Mouse (Mus musculus) kidney, postnatal 25 days (tissue): Measurements from ENCODE around the gene Mospd3.

Experiments
- DNase-seq, 2 experiments: peaks; one replicate each; pipeline ENCODE4 v3.0.0; 2021; ENCODE audit warnings: mixed read lengths in 2 of 2

Gene Mospd3

DNA sequence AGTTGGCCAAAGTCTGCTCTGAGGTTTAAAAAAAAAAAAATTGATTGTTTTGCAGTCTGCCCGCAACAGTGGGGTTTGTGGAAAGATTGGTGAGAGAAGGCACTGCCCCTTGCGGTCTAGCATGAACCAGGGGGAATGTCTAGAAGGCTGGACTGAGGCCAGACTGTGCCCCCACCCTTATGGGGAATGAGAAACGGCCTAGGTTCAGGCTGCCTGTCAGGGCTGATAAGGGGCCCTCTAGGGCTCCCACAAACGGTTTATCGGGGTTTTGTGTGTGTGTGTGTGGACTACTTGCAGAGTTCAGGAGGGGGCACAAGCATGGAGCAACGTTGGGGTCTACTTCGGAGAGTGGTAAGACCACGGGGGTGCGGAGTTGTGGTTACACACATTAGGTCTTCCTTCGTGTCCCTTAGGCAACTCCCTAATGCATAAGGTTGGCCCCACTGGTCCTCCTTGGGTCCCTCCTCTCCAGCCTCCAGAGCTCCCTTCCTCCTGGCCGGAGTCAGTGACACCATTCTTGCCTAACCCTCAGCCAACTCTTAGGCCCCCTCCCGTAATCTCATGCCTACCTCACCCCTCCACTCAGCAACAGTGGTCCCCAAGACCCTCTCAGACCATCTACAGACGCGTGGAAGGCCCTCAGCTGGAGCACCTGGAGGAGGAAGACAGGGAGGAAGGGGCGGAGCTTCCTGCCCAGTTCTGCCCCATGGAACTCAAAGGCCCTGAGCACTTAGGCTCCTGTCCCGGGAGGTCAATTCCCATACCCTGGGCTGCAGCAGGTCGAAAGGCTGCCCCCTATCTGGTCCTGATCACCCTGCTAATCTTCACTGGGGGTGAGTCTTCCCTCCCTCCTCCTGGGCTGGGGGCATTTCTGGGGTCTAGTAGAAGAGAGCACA, 29.9 kb downstream of the Mospd3 start:
- DNase-seq, result no peak

DNA sequence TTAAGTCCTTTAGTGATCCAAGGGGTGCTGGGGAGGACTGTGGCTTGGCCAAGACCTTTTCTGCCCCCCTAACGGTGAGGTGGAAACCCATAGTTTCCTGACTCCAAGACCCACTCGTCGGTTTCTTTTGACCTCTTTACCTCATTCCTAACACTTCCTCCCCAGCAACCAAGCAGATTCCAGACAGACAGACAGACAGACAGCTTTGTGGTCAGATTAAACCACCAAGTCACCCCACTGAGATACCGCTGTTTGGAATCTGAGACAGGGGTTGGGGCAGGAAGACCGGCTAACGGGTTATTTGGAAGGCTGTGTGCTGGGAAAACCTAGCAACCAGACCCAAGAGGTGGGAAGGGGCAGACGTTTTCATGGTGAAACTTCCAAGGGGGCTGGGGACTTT, 30.7 kb downstream of the Mospd3 start:
- no peak for DNase-seq

DNA sequence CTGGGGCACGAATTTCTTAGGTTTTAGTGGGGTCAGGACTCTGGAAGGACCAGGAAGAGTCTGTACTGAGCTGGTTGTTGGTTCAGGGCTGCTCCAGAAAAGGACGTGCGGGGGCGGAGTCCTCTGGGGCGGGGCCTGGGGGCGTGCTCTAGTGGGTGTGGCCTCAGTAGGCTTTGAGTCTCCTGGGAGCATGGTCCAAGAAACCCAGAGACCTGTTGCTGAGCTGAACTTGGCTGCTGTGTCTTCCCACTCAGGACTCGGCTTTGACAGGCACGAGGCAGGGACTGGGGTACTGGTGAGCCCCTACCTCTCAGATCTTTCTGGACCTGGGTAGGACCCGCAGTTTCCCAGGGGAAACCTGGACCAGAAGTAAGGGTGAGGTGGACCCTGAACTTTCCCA, 31.2 kb downstream of the Mospd3 start, which contains the start of gene Tfr2:
Gene Tfr2, plus strand, starts transcription at position 176 of the 400 bp plus-strand sequence.
- peak; percentile 60 to 77 for DNase-seq

DNA sequence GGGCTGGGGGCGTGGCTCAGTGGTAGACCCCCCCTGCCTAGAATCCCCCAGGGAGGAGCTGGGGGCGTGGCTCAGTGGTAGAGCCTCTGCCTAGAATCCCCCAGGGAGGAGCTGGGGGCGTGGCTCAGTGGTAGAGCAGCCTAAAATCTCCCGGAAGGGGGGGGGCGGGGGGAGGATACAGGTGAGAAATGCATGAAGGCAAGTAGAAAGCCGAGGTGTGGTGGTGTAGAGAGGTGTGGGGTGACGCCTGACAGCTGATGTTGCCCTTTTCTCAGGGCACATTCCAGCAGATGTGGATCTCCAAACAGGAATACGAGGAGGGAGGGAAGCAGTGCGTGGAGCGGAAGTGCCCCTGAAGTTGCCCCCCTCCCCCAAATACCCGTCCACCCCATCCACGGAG, 31.8 kb downstream of the Mospd3 start:
- DNase-seq, result no peak

DNA sequence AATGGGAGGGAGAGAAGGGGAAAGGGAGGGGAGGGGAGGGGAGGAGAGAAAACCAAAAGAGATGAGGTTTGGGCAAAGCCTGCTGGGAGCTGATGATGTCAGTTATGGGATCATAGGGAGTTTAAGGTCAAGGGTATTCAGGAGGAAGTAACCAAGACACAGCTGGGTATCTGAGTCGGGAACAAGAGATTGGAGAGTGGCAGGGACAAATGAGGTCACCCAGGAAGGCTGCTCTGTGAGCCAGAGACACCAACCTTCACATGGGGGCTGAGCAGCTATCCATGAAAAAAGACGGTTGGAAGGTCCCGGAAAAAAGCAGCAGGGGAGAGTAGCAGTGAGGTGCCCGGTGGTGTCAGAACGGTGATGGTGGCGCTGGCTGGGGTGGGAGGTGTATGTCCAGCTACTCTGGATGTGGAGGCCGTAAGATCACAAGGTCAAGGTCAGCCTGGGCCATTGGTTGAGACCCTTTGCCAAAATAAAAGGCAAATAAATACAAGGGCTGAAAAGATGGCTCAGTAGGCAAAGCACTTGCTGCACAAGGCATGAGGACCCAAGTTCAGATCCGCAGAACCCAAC, 32.5 kb downstream of the Mospd3 start:
- DNase-seq, result no peak

GRCm38 (mm10) chr5:137566416-137566815, 34.4 kb downstream of the Mospd3 start:
- no peak for DNase-seq

DNA sequence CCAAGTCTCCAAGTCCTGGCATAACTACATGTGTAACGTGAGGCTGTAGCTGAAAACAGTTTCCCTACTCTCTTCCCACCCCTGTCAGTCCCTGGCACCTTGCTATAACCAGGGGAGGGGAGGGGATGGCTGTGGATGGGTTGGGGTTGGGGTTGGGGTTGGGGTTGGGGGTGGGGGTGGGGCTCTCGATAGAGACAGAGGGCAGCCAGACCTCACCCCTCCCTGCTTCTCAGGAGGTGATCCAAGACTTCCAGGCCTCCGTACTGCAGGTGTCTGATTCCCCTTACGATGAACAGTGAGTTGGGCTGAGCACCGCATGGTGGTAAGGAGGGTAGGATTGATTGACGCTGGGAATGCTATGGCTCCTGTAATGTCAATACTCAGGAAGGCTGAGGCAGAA, 35.1 kb downstream of the Mospd3 start:
- DNase-seq, result no peak

DNA sequence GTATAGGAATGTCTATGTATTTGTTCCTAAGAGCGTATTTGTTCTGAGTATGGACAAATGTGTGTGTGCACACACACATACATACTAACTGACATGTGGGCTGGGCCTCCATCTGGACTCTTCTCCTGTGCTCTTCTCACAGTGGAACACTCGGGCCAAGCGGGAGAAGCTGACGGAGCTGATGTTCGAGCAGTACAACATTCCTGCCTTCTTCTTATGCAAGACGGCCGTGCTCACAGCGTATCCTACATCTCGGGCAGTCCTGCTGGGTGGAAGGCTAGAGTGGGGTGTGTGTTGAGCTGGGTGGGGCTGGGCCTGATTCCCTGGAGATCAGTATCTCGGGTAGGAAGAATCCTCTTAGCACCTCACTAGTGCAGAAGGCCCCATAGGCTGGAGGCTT, 37.9 kb downstream of the Mospd3 start:
- peak in 1 of 2 experiments; percentile 22 for DNase-seq

DNA sequence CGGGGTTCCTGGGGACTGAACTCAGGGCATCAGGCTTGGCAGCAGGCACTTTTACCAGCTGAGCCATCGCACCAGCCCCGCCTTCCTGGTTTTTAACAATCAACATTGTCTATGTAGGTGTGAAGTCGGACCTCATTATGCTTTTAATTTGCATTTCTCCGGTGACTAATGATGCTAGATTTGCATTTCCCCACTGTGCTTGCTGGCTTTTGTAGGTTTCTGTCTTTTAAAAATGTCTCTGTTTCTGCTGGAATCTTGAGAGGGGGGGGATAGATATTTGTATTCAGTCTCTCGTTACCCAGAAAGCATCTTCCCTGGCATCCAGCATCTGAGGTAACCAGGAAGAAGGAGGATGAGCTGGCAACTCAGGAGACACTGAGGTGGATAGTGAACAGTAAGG, 39.3 kb downstream of the Mospd3 start:
- no peak for DNase-seq

- no peak for DNase-seq
Observed at GRCm38 (mm10) chr5:137553898-137554297, 47.0 kb downstream of the Mospd3 start.

DNA sequence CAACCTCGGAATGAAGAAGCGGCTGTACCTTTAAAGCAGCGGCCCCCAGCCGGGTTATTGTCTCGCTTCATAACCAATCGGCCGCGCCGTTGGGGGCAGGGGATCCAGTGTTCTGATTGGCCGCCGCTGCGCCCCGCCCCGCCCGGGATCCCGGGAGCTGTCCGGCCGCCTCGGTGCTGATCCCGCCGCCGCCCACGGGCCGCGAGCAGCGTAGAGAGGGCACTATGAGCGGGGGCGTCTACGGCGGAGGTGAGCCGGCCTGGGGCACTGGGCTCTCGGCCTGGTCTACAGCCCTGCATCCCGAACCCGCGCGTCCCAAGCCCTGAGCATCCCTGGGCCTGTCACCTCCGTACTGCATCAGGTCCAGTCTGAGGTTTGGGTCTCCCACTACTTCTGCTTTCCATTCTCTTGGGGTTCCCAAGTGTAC, 47.4 kb downstream of the Mospd3 start, which contains the start of gene Actl6b:
Gene Actl6b, plus strand, starts transcription at position 107 of the 427 bp plus-strand sequence.
- DNase-seq, result peak; percentile 76 to 89

- no peak for DNase-seq
Observed at GRCm38 (mm10) chr5:137553000-137553399, 47.9 kb downstream of the Mospd3 start.

DNA sequence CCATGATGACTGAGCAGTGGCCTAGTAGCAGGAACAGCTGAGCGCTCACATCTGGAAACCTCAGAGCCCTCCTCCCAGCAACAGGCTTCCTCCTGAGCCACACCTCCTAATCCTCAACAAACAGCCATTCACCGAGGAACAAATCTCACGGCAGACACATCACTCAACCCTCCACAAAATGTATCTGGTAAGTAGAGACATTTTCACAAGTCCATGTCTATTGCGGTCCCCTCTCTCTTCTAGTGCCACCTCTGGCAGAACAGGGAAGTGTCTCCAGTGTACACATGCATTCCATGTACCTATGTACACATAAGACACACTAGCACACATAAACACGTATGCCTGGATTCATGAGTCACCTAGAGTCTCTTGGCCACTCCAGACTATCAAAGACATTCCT, 49.7 kb downstream of the Mospd3 start:
- DNase-seq, result no peak

- no peak for DNase-seq
Observed at GRCm38 (mm10) chr5:137549840-137550239, 51.0 kb downstream of the Mospd3 start.
